Mouse (Mus musculus) kidney, embryonic 14.5 days (tissue): ENCODE data around the gene Slc41a2. TPM values are rescaled to one million over a fixed set of nuclear protein-coding genes. Genes with fewer than 3 reads are reported as not detected.

Experiments used
- ATAC-seq: fragments of 200-750 bp; cut with Nextera tagmentation; 2 replicates; pipeline ENCODE4 v1.8.0; 2017; ENCODE audit warnings: moderate number of reproducible peaks, mild to moderate bottlenecking, moderate TSS enrichment, moderate library complexity; ENCODE audit not compliant: low FRiP score, low TSS enrichment
- H3K27ac ChIP-seq: fragments of 300-500 bp; sonication (generic); 2 replicates; pipeline ENCODE4 v1.5.1; 2014; ENCODE audit warnings: low read depth, mild to moderate bottlenecking, low read length, moderate library complexity, mixed read lengths
- H3K27me3 ChIP-seq: fragments of 300-500 bp; sonication (generic); 2 replicates; pipeline ENCODE4 v1.6.1; 2014; ENCODE audit warnings: mild to moderate bottlenecking, low read length; ENCODE audit not compliant: control insufficient read depth, insufficient read depth
- H3K36me3 ChIP-seq: fragments of 300-500 bp; sonication (generic); 2 replicates; pipeline ENCODE4 v1.6.1; 2014; ENCODE audit warnings: low read length, mixed read lengths; ENCODE audit not compliant: control insufficient read depth, insufficient read depth
- H3K4me1 ChIP-seq: fragments of 300-500 bp; sonication (generic); 2 replicates; pipeline ENCODE4 v1.6.1; 2014; ENCODE audit warnings: low read length, mixed read lengths; ENCODE audit not compliant: control insufficient read depth, insufficient read depth
- H3K4me2 ChIP-seq: fragments of 300-500 bp; sonication (generic); replicated peaks from 2 replicates; pipeline ENCODE4 v1.6.1; 2014; ENCODE audit warnings: low read depth, mild to moderate bottlenecking, low read length
- H3K4me3 ChIP-seq: fragments of 300-500 bp; sonication (generic); 2 replicates; pipeline ENCODE4 v1.5.1; 2014; ENCODE audit warnings: mild to moderate bottlenecking, low read length
- H3K9ac ChIP-seq: fragments of 300-500 bp; sonication (generic); 2 replicates; pipeline ENCODE4 v1.6.1; 2014; ENCODE audit warnings: low read depth, mild to moderate bottlenecking, low read length, moderate library complexity
- H3K9me3 ChIP-seq: fragments of 300-500 bp; sonication (generic); 2 replicates; pipeline ENCODE4 v1.6.1; 2016; ENCODE audit warnings: low read length; ENCODE audit not compliant: control insufficient read depth
- WGBS: fragments of 180-500 bp; shearing (Covaris S2); extraction: QIAGEN DNeasy Blood & Tissue Kit; methylation state at CpG from one replicate; pipeline ENCODE4 v1.1.7; 2014; 5-methylcytosine and 5-hydroxymethylcytosine counted together
- polyA plus RNA-seq: library from polyadenylated mRNA; unstranded; fragments of >200 nt; fragmentation: Nextera tagmentation; extraction: Ambion mirVana; gene quantifications from 2 replicates; pipeline ENCODE4 v1.2.1, GENCODE M21; 2014

The Slc41a2 gene
- polyA plus RNA-seq, 1 experiment from 2014 or later, result 0.50 TPM

DNA sequence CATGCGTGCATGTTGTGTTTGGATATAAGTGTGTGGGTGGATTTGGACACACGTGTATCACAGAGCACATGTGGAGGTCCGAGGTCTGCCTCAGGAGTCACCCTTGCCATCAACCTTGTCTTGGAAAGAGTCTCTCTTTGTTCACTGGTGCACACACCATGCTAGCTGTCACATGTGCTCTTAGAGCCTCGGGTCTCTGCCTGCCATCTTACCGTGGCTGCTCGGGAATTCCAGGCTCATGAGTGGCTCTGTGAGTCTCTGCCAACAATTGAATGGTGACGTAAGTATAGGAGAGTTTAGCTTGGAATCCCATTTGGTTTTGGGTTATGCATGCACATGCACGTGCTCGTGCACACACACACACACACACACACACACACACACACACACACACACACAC lies 138.4 kb downstream of the Slc41a2 start:
- no peak for ATAC-seq
- 81% methylated on average over 9 of the region's 9 CpGs for WGBS
- no peak overlapping the region for H3K27ac ChIP-seq
- no peaks in the 10 kb centered on the region for H3K4me1 ChIP-seq
- H3K4me2 ChIP-seq, result no peak overlapping the region
- H3K9ac ChIP-seq, result no peak overlapping the region
- H3K27me3 ChIP-seq, result no peaks in the 10 kb centered on the region
- H3K9me3 ChIP-seq, result no peaks in the 10 kb centered on the region
- H3K36me3 ChIP-seq, result no peaks in the 10 kb centered on the region
- no peak overlapping the region for H3K4me3 ChIP-seq

DNA sequence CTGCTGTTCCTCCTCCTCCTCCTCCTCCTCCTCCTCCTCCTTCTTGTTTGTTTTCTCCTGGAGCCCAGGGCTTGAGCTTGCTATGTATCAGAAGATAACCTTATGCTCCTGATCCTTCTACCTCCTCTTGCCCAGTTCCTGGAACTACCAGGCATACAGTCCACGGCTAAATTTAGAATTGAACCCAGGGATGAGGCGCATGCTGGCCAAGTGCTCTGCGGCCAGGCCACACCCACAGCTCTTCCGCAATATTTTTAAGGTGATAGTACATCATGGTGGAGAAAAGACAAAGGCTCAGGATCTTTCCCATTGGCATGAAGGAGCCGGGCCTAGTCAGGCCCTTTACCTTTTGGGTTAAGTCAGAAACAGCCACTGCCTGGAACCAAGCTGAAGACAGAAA lies 139.0 kb downstream of the Slc41a2 start:
- Histone ChIP-seq H3K27ac (no peak overlapping the region), H3K4me3 (no peak overlapping the region), H3K9ac (no peak overlapping the region), H3K4me2 (no peak overlapping the region), H3K27me3 (no peaks in the 10 kb centered on the region), H3K36me3 (no peaks in the 10 kb centered on the region), H3K9me3 (no peaks in the 10 kb centered on the region), H3K4me1 (no peaks in the 10 kb centered on the region)
- no peak for ATAC-seq
- WGBS, result 71% methylated on average over 5 of the region's 5 CpGs

DNA sequence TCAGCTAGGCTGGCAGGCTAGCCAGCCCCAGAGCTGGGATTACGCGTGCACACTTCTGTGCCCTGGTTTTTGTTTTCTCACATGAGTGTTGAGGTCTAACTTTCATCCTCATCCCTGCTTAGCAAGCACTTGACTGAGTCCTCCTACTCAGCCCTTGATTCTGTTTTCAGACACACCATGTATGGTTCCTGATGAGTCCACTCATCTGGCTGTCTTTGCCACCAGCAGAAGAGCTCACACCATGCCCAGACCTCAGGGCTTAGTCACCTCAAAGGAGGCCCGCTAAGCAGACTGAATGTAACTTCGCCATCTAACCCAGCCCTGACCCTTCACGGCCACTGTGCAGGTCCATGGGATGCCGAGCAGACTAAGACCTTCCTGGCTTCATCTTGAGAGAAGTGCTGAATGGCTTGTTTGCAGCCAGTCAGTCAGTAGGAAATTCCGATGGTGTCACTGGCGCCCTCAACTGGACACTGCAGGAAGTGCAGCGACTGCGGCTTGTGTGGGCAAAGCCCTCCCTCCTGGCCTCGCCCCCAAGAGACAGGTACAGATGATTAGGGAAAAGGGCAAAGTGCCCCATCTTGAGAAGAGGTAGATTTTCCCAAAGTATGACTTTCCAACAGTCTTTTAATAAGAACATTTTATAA lies 139.9 kb downstream of the Slc41a2 start:
- Histone ChIP-seq H3K9me3 (no peaks in the 10 kb centered on the region), H3K27me3 (no peaks in the 10 kb centered on the region), H3K27ac (no peak overlapping the region), H3K4me3 (no peak overlapping the region), H3K4me1 (no peaks in the 10 kb centered on the region), H3K36me3 (no peaks in the 10 kb centered on the region), H3K9ac (no peak overlapping the region), H3K4me2 (no peak overlapping the region)
- no peak for ATAC-seq
- 49% methylated on average over 11 of the region's 11 CpGs for WGBS

DNA sequence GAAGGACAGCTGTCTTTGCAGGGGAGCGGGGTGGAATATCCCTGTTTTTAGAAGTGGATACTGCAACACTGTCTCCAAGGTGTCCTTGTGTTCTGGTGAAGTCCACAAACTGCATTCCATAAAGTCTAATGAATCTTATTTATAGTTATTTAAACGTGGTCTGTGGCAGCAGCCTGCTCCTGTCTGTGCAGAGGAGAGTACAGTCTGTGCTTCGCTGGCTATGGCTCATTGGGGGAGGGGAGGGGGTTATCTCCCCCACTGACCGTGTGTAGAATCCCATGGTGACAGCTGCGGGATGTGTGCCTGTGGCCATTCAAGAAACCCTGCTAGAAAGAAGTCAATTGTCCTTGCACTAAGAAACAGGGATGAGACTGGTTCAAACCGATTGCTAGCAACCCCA lies 145.7 kb downstream of the Slc41a2 start:
- 65% methylated on average over 6 of the region's 6 CpGs for WGBS
- H3K4me3 ChIP-seq, result no peak overlapping the region
- no peak for ATAC-seq

DNA sequence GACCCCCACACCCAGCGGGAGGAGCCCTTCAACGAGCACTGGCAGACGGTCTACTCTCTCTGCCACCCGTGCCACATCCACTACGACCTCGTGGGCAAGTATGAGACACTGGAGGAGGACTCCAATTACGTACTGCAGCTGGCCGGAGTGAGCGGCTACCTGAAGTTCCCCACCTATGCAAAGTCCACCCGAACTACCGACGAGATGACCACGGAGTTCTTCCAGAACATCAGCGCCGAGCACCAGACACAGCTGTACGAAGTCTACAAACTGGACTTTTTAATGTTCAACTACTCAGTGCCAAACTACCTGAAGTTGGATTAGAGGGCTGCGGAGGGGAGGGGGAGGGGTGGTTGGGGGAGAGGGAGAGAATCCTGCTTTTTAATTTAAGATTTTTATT lies 146.2 kb downstream of the Slc41a2 start:
- peaks cover 4% of the 10 kb centered on the region; the same call in 1 of the 2 replicates for H3K4me1 ChIP-seq
- no peaks in the 10 kb centered on the region for H3K9me3 ChIP-seq
- no peak overlapping the region for H3K4me2 ChIP-seq
- H3K36me3 ChIP-seq, result peaks cover 8% of the 10 kb centered on the region
- no peak for ATAC-seq
- no peak overlapping the region for H3K9ac ChIP-seq
- H3K27ac ChIP-seq, result no peak overlapping the region
- WGBS, result 92% methylated on average over 17 of the region's 17 CpGs
- no peaks in the 10 kb centered on the region for H3K27me3 ChIP-seq
- H3K4me3 ChIP-seq, result no peak overlapping the region

More for the DNA sequence above, 145.7 kb downstream of the Slc41a2 start:
- Histone ChIP-seq H3K4me1 (peaks cover 2% of the 10 kb centered on the region; the same call in 1 of the 2 replicates), H3K27me3 (no peaks in the 10 kb centered on the region), H3K27ac (no peak overlapping the region), H3K4me2 (no peak overlapping the region), H3K36me3 (peaks cover 8% of the 10 kb centered on the region), H3K9me3 (no peaks in the 10 kb centered on the region), H3K9ac (no peak overlapping the region)

DNA sequence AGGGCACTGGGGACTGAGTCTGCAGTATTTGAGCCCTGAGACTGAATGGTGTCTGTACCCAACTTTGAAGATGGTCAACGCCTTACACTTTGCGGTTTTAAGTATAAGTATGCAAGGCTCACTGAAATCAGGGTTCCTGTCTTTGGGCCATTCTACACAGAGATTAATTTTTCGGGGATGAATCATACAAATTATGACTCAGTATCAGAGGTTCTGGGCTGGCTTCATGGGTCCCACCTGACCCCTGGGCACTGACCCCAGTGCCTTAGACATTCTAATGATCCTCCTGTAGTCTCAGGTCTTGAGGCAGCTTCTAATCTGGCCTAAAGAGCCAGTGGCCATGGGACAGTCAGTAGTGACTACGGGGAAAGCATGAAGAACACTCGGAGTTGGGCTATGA lies 148.6 kb downstream of the Slc41a2 start:
- H3K27me3 ChIP-seq, result no peaks in the 10 kb centered on the region
- ATAC-seq, result no peak
- H3K36me3 ChIP-seq, result peaks cover 8% of the 10 kb centered on the region
- H3K27ac ChIP-seq, result no peak overlapping the region
- H3K9ac ChIP-seq, result no peak overlapping the region
- no peak overlapping the region for H3K4me2 ChIP-seq
- no peak overlapping the region for H3K4me3 ChIP-seq
- H3K4me1 ChIP-seq, result peaks cover 14% of the 10 kb centered on the region
- 97% methylated on average over 5 of the region's 5 CpGs for WGBS
- no peaks in the 10 kb centered on the region for H3K9me3 ChIP-seq

DNA sequence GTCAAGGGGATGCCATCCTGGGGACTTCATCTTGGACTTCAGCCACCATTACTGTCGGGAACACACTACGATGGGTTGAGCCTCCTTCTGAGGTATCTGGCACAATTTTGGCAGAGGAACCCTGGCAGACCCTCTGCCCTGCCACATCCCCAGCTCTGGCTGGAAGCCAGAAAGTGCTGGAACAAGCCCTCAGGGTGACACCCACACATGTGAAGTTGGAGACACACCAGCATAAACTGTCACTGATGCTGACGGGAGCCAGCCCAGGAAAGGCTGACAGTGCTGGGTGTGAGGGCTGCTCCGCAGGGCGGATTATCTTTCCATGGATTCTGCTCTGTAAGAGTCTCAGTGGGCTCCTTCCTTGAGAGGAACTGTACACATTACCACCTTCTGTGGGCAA lies 150.7 kb downstream of the Slc41a2 start:
- H3K4me2 ChIP-seq, result no peak overlapping the region
- no peak overlapping the region for H3K4me3 ChIP-seq
- H3K4me1 ChIP-seq, result peaks cover 27% of the 10 kb centered on the region
- no peaks in the 10 kb centered on the region for H3K9me3 ChIP-seq
- WGBS, result 67% methylated on average over 5 of the region's 5 CpGs
- no peak overlapping the region for H3K9ac ChIP-seq
- H3K36me3 ChIP-seq, result peaks cover 8% of the 10 kb centered on the region
- H3K27ac ChIP-seq, result no peak overlapping the region
- ATAC-seq, result no peak
- no peaks in the 10 kb centered on the region for H3K27me3 ChIP-seq

DNA sequence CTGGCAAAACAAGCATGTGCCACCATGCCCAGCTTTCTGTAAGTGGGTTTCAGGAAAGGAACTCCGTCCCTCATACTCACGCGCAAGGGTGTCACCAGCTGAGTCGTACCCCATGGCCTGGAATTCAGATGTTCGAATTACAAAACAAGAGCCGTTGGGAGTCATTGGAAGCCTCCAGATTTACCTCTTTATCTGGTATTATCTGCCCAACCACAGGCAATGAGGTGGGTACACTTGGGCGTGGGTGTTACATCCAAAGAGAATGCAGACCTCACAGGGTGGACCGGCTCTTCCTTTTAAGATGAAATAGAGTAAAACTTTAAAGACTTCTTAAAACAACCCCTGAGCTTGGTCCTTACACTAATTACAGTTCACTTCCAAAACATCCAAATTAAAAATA lies 151.5 kb downstream of the Slc41a2 start:
- H3K27me3 ChIP-seq, result no peaks in the 10 kb centered on the region
- H3K9me3 ChIP-seq, result no peaks in the 10 kb centered on the region
- H3K9ac ChIP-seq, result no peak overlapping the region
- peaks cover 34% of the 10 kb centered on the region for H3K4me1 ChIP-seq
- peaks cover 2% of the 10 kb centered on the region; the same call in 1 of the 2 replicates for H3K36me3 ChIP-seq
- no peak overlapping the region for H3K4me3 ChIP-seq
- 89% methylated on average over 8 of the region's 8 CpGs for WGBS
- ATAC-seq, result no peak
- H3K4me2 ChIP-seq, result no peak overlapping the region
- H3K27ac ChIP-seq, result no peak overlapping the region

DNA sequence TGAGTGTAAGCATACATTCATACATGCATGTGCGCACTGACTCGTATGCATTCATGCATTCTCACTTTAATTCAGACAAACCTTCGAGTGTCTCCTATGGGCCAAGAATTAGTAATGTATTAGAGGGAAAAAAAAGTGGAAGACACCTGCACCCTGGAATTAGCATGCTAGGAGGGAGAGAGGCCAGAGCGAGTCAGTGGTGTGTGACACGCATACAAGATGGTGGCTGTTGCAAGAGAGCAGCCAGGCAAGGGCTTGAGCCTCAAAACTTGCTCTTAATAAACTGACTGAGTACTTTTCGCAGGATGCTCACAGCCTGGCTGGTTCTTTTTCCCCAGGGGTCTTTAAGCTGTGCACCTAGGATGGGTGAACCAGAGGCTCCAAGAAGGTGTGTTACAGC lies 152.6 kb downstream of the Slc41a2 start:
- Histone ChIP-seq H3K27me3 (no peaks in the 10 kb centered on the region), H3K4me1 (peaks cover 34% of the 10 kb centered on the region), H3K27ac (peak overlapping the region; percentile 56; the same call in 1 of the 2 replicates), H3K9ac (no peak overlapping the region), H3K36me3 (no peaks in the 10 kb centered on the region), H3K4me2 (no peak overlapping the region), H3K4me3 (no peak overlapping the region), H3K9me3 (no peaks in the 10 kb centered on the region)
- WGBS, result 69% methylated on average over 6 of the region's 6 CpGs
- no peak for ATAC-seq
